Mouse (Mus musculus) spleen, adult 2 months (tissue): ENCODE results near the gene Eral1. TPM values are rescaled to one million over a fixed set of nuclear protein-coding genes. Genes with fewer than 3 reads are reported as not detected.

ENCODE experiments used
- DNase-seq, 2 experiments: peaks; one replicate each; pipeline versions ENCODE4 v3.0.0 to v3.0.0-alpha.2; 2012 to 2021; ENCODE audit warnings: low spot score in 2 of 2, low read depth in 1 of 2
- H3K27ac ChIP-seq: fragments of 200-500 bp; 2 replicates; pipeline ENCODE4 v1.5.1; 2012; ENCODE audit warnings: low read length, inconsistent platforms; ENCODE audit not compliant: insufficient read depth
- H3K27me3 ChIP-seq: fragments of 200-500 bp; 2 replicates; pipeline ENCODE4 v1.6.1; 2012; ENCODE audit warnings: mild to moderate bottlenecking, moderate library complexity, low read length, inconsistent platforms; ENCODE audit not compliant: control insufficient read depth, insufficient read depth
- H3K36me3 ChIP-seq: fragments of 200-500 bp; 2 replicates; pipeline ENCODE4 v1.6.1; 2012; ENCODE audit warnings: mild to moderate bottlenecking, low read length, inconsistent platforms; ENCODE audit not compliant: control insufficient read depth, insufficient read depth
- H3K4me1 ChIP-seq: fragments of 200-500 bp; 2 replicates; pipeline ENCODE4 v1.6.1; 2011; ENCODE audit warnings: inconsistent platforms; ENCODE audit not compliant: control insufficient read depth, insufficient read depth, insufficient read length
- H3K4me3 ChIP-seq: fragments of 200-500 bp; 2 replicates; pipeline ENCODE4 v1.5.1; 2011; ENCODE audit warnings: mild to moderate bottlenecking, inconsistent platforms; ENCODE audit not compliant: insufficient read depth, insufficient read length; ENCODE audit errors: extremely low read depth
- CTCF ChIP-seq: fragments of 200-500 bp; IDR thresholded peaks from 2 replicates; pipeline ENCODE4 v1.5.1; 2011; ENCODE audit warnings: mild to moderate bottlenecking, inconsistent platforms; ENCODE audit not compliant: insufficient read depth, insufficient read length, insufficient replicate concordance; ENCODE audit errors: extremely low read depth
- POLR2A ChIP-seq: fragments of 200-500 bp; IDR thresholded peaks from 2 replicates; pipeline ENCODE4 v1.6.1; 2011; ENCODE audit warnings: low read depth, low read length, inconsistent platforms
- WGBS: fragments of 180-500 bp; shearing (Covaris S2); methylation state at CpG from one replicate; pipeline ENCODE4 v1.1.7; 2018; 5-methylcytosine and 5-hydroxymethylcytosine counted together
- polyA plus RNA-seq: library from polyadenylated mRNA; depleted of rRNA; stranded (reverse); fragments of >200 nt; gene quantifications from 2 replicates; pipeline ENCODE4 v1.2.3, GENCODE M21; 2012

Gene Eral1
- polyA plus RNA-seq, 1 experiment: 21.4 TPM

GRCm38 (mm10) chr11:78087756-78088281, 7.6 kb upstream of the Eral1 start:
- no peaks in the 10 kb centered on the region for H3K27me3 ChIP-seq
- no peak for DNase-seq
- H3K36me3 ChIP-seq: no peaks in the 10 kb centered on the region
- WGBS: 85% methylated on average over 5 of the region's 5 CpGs
- H3K4me1 ChIP-seq: no peaks in the 10 kb centered on the region
- TF ChIP-seq POLR2A (no peak), CTCF (no peak)
- no peak overlapping the region for H3K4me3 ChIP-seq
- H3K27ac ChIP-seq: no peak overlapping the region

GRCm38 (mm10) chr11:78086925-78087479, 6.8 kb upstream of the Eral1 start:
- WGBS: 77% methylated on average over 4 of the region's 4 CpGs
- Histone ChIP-seq H3K27ac (no peak overlapping the region), H3K4me1 (no peaks in the 10 kb centered on the region), H3K27me3 (no peaks in the 10 kb centered on the region), H3K36me3 (no peaks in the 10 kb centered on the region), H3K4me3 (no peak overlapping the region)
- TF ChIP-seq CTCF (no peak), POLR2A (no peak)
- DNase-seq: no peak

GRCm38 (mm10) chr11:78083595-78083994, 3.4 kb upstream of the Eral1 start:
- no peak for DNase-seq
- Histone ChIP-seq H3K36me3 (no peaks in the 10 kb centered on the region), H3K4me3 (no peak overlapping the region), H3K4me1 (peaks cover 3% of the 10 kb centered on the region; the same call in 1 of the 2 replicates), H3K27me3 (no peaks in the 10 kb centered on the region), H3K27ac (no peak overlapping the region)
- TF ChIP-seq CTCF: no peak
- no peak for TF ChIP-seq POLR2A
- WGBS: 20% methylated on average over 1 of the region's 1 CpGs

- Histone ChIP-seq H3K27me3 (no peaks in the 10 kb centered on the region), H3K36me3 (peaks cover 23% of the 10 kb centered on the region), H3K4me1 (no peaks in the 10 kb centered on the region), H3K4me3 (no peak overlapping the region; the same call in 1 of the 2 replicates), H3K27ac (no peak overlapping the region; the same call in 1 of the 2 replicates)
- no peak for DNase-seq
- TF ChIP-seq POLR2A (no peak), CTCF (no peak)
- WGBS: 89% methylated on average over 4 of the region's 4 CpGs
These were observed 5.5 kb downstream of the Eral1 start for GRCm38 (mm10) chr11:78074666-78075065.

GRCm38 (mm10) chr11:78074277-78074652, 5.9 kb downstream of the Eral1 start:
- Histone ChIP-seq H3K4me3 (no peak overlapping the region), H3K27me3 (no peaks in the 10 kb centered on the region), H3K27ac (0 out of 2 replicates have a peak overlapping the region, but pooled peaks have one; percentile 33), H3K4me1 (no peaks in the 10 kb centered on the region), H3K36me3 (peaks cover 23% of the 10 kb centered on the region)
- no peak for DNase-seq
- 85% methylated on average over 2 of the region's 2 CpGs for WGBS
- no peak for TF ChIP-seq CTCF
- no peak for TF ChIP-seq POLR2A

- peaks cover 23% of the 10 kb centered on the region for H3K36me3 ChIP-seq
- TF ChIP-seq POLR2A (no peak), CTCF (no peak)
- DNase-seq: no peak
- H3K4me3 ChIP-seq: no peak overlapping the region
- H3K27ac ChIP-seq: peak overlapping the region; percentile 33; the same call in 1 of the 2 replicates
- H3K4me1 ChIP-seq: no peaks in the 10 kb centered on the region
- H3K27me3 ChIP-seq: no peaks in the 10 kb centered on the region
- 92% methylated on average over 9 of the region's 9 CpGs for WGBS
These were observed 6.5 kb downstream of the Eral1 start for GRCm38 (mm10) chr11:78073577-78074276.
